Mouse (Mus musculus): ENCODE measurements at regions not wholly inside any gene's neighbourhood (a gene's known extent, or its start where the extent isn't known, plus 50 kb on each side); places are given as distances from the start of the nearest gene placed in this dataset.
"Not testable (repeated sequence)": the region's sequence is repeated elsewhere in the genome, so short reads cannot be mapped to it uniquely, and the experiment has no call there.

GRCm38 (mm10) chr7:69167456-69167855, 418.4 kb upstream of the Arrdc4 start:
- no peak for DNase-seq

GRCm38 (mm10) chr7:69161916-69162315, 412.9 kb upstream of the Arrdc4 start:
- DNase-seq = no peak

DNA sequence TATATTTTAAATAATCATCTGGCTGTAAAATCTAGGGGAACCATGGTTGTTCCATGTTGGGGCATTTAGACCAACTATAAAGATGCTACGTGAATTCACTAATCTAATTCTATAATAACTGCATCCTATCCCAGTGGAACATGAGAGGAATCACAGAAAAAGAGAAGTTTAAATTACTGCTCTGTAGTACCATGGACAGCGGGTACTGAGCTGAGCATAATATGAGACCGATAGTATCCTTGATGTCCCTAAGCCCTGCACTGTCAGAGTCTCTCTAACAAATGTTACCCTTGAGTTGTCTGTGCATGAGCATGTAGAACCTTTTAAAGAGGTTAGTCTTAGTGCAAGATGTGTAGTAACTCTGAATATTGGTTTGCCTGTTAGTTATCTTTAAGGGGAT, 393.3 kb upstream of the Arrdc4 start:
- no peak for DNase-seq

- no peak for DNase-seq
Observed at GRCm38 (mm10) chr7:69133441-69133840, 384.4 kb upstream of the Arrdc4 start.

GRCm38 (mm10) chr7:69101770-69102169, 352.7 kb upstream of the Arrdc4 start:
- DNase-seq = not testable (repeated sequence)

GRCm38 (mm10) chr7:69097587-69098095, 348.6 kb upstream of the Arrdc4 start:
- no peak for DNase-seq

- DNase-seq = no peak
Observed at GRCm38 (mm10) chr7:69074780-69075179, 325.7 kb upstream of the Arrdc4 start.

GRCm38 (mm10) chr7:69062994-69063393, 314.0 kb upstream of the Arrdc4 start:
- DNase-seq = no peak

DNA sequence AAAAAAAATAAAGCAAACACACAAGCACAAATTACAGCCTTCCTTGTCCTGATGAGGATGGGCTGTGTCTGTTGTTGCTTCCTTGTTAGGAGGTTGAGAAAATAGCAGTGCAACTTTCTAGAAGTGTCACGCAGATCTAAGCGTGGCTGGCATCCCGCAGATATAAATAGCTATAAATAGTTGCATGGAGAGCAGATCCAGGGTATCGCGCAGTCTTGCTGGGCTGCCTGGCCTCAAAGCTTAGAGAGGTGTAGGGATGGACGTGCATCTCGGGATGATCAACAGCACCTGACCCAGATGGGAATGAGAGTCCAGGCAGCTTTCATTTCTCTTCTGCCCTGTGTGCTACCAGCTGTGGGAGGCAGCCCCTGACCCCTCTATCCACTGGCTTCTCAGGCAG, 313.5 kb upstream of the Arrdc4 start:
- DNase-seq = no peak

- no peak for DNase-seq
Observed at GRCm38 (mm10) chr7:69062094-69062493, 313.1 kb upstream of the Arrdc4 start.

GRCm38 (mm10) chr7:69061242-69061641, 312.2 kb upstream of the Arrdc4 start:
- DNase-seq = no peak

- no peak for DNase-seq
Observed at GRCm38 (mm10) chr7:69016575-69016974, 267.5 kb upstream of the Arrdc4 start.

- DNase-seq = no peak
Observed at GRCm38 (mm10) chr7:69015047-69015446, 266.0 kb upstream of the Arrdc4 start.

- DNase-seq = no peak
Observed at GRCm38 (mm10) chr7:69007237-69007636, 258.2 kb upstream of the Arrdc4 start.

GRCm38 (mm10) chr7:68988061-68988460, 239.0 kb upstream of the Arrdc4 start:
- no peak for DNase-seq

- DNase-seq = no peak
Observed at GRCm38 (mm10) chr7:68983937-68984336, 234.9 kb upstream of the Arrdc4 start.

DNA sequence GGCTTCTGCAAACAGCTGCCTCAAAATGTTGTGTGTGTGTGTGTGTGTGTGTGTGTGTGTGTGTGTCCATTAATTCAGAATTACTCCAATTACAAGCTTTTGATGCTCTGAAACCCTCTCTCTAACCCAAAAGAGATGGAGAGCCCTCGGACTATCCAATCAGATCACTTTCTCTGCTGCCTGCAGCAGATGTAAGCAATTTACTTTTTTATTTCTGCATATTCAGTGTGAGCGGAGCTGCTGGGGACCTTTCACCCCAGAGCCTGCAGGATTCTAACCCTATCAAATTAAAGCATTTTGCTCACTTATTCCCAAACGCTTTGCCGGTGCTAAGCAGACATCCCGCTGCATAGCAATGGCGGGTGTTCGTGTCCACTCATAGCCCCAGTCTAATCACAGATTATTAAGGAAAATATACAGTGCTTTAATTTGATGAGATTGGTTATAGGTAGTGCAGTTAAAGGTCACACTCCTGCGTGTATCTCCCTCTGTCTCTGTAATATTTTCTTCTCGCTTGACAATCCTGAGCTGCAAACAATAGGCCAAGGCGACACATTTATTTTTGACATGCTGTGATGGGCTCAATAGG, 234.0 kb upstream of the Arrdc4 start:
- DNase-seq = no peak

DNA sequence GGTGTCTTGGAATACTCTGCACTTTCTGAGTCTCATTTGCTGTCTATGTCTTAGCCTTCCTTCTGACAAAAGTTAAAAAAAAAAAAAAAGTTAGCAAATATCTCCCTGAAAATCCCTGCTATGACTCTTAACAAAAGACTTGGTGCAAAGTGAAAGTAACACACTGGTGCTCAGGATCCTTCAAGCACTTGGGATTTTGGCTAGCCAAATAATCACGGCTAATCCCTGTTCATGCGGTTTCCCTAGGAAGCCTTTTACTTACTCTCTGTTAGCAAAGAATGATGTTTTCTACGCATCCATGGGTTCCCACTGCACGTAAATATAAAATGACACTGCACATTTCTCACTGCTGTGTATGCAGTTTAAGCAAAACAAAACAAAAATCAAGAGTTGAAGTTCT, 229.5 kb upstream of the Arrdc4 start:
- DNase-seq = no peak

GRCm38 (mm10) chr7:68976813-68977752, 228.0 kb upstream of the Arrdc4 start:
- DNase-seq = no peak

GRCm38 (mm10) chr7:68975956-68976355, 226.9 kb upstream of the Arrdc4 start:
- DNase-seq = no peak

- no peak for DNase-seq
Observed at GRCm38 (mm10) chr7:68975580-68975894, 226.5 kb upstream of the Arrdc4 start.

- DNase-seq = no peak
Observed at GRCm38 (mm10) chr7:68974761-68975579, 225.9 kb upstream of the Arrdc4 start.

Data from thymus, postnatal 4 days (tissue).